Mouse (Mus musculus): ENCODE results near the gene Nrn1l.
A peak's percentile ranks its signal among the peaks of the same experiment; 100 is the strongest.

DNA sequence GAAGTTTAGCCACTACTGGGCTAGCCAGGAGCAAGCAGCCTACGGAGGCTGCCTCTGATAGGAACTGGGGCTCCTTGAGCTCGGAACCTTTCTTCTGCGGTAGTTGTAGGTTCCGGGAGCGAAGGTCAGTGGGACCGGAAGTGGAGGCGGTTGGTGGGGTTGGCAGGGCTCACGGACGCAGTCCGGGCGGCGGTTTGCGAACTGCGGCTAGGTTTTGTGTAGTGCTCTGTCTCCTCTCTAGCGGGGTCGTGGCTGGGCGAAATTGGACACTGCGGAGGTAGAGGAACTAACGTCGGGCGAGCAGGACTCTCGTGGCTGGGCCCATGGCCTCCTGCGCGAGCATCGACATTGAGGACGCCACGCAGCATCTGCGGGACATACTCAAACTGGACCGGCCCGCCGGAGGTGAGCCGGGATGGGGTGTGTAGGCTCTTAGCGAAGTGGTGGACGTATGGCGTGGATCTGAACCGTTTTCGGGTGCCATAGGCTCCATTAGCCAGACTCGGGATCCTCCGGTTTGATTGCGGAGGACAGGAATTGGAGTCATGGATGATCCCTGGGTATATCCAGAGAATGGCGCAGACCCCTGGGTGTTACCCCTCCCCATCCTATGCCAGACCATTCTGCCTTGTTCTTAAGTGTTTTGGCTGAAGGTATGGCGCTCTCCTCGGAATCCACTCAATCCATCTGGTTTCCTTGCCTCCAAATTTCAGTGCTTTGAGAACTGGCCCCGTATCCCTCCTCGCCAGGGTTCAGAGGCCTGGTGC is 12.4 kb upstream of the Nrn1l start, which contains the start of gene Edc4:
- TF ChIP-seq CTCF (IDR thresholded peaks at IDR 0.05) (no peak), POLR2A (IDR thresholded peaks at IDR 0.05; ENCODE audit: insufficient read depth, low read depth, low read length) (peak; percentile 93), EP300 (IDR thresholded peaks at IDR 0.05; ENCODE audit: insufficient read depth, low read depth, low read length) (peak; percentile 67; the same call in 1 of the 2 replicates)
